ENCODE assay signal across 8 mouse cellular contexts in the genomic region with DNA sequence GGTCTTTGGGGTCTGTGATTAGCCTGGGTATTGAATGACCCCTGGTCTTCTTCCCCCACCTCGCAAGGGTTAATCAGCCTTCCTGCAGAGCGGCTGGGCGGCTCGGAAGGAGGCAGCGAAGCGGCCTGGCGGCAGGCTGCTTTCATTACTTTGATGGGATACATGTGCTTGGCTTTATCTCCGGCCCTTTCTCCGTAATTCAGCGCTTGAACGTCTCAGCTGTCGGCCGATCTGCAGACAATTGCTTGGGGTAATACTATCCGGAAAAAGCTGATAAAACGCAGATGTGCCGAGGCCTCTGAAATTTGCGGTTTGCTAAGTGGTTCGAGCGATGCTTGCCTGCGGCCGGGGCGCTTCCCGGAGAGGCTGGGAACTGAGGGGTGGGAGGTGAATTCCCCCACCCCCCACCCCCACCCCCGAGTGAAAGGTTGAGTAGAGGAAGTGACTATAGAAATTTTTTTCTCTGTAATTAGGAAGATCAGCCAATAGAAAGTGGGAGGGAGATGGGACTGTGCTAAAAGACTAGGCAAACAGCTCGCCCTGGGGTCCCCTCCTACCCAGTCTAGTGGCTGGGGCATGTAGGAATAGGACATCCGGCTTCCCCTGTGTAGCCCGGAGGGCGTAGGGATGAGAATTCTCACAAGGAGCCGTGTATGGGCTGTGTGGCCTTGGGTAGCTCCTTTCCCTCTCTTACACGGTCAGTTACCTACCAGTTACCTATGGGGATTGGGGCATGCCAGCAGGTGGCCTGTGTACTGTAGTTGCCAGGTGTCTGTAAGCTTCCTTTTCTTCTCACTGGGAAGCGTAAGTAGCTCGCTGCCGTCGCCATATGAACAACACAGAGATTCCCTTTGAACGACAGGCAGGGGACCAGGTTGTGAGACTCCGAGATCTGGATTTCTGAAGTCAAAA.
DNase-seq lines count a peak whose midpoint lies in the region; ATAC-seq and TF ChIP-seq lines count a peak whose summit lies in the region.
"Had no signal": no experiment of that assay in that cellular context is flagged by ENCODE, and none has a peak within 500 bp of the region (broad histone marks: within the 10 kb centered on the region; RNA-seq: fewer than 3 reads in every experiment).

No protein-coding gene starts in this region.

- H3K27me3 ChIP-seq in hindbrain, embryonic 10.5 days (ENCODE audit: insufficient read depth, poor library complexity, severe bottlenecking): peaks cover 92% of the 10 kb centered on the region
- peaks cover 38% of the 10 kb centered on the region for H3K27me3 ChIP-seq in midbrain, embryonic 11.5 days (ENCODE audit: control insufficient read depth, insufficient read depth, low read length)

- no peak for TF ChIP-seq POLR2A in brain, embryonic 14.5 days (IDR thresholded peaks at IDR 0.05; ENCODE audit: borderline replicate concordance, extremely low read depth, insufficient read depth, insufficient read length, poor library complexity, severe bottlenecking)

- H3K36me3 ChIP-seq in hindbrain, embryonic 10.5 days: no peaks in the 10 kb centered on the region
- H3K36me3 ChIP-seq in midbrain, embryonic 11.5 days (ENCODE audit: control insufficient read depth, insufficient read depth, low read length): no peaks in the 10 kb centered on the region

- peak; percentile 43 for ATAC-seq in midbrain, embryonic 11.5 days (ENCODE audit: low FRiP score)
- ATAC-seq in activated CD4-positive, CD25-positive, alpha-beta regulatory T cell, adult 4 months: no peak

- H3K4me2 ChIP-seq in midbrain, embryonic 11.5 days: peak overlapping the region; percentile 46

- TF ChIP-seq CTCF in brain, embryonic 14.5 days (IDR thresholded peaks at IDR 0.05; ENCODE audit: borderline replicate concordance, extremely low read depth, insufficient read depth, insufficient read length): no peak

- peak overlapping the region; percentile 85 for H3K27ac ChIP-seq in hindbrain, embryonic 10.5 days
- no peak overlapping the region; the same call in 1 of the 2 replicates for H3K27ac ChIP-seq in midbrain, embryonic 11.5 days (ENCODE audit: low read depth, low read length)
- H3K27ac ChIP-seq: liver, embryonic 14.5 days had no signal

- 2% methylated on average over 36 of the region's 36 CpGs for WGBS in hindbrain, embryonic 10.5 days
- WGBS in midbrain, embryonic 11.5 days: 2% methylated on average over 36 of the region's 36 CpGs

- H3K4me1 ChIP-seq in hindbrain, embryonic 10.5 days (replicated peaks): peaks cover 80% of the 10 kb centered on the region
- peaks cover 47% of the 10 kb centered on the region for H3K4me1 ChIP-seq in midbrain, embryonic 11.5 days (ENCODE audit: control insufficient read depth, insufficient read depth, low read length)

- peak; percentile 72 for DNase-seq in brain, embryonic 14.5 days (ENCODE audit: low read depth)
- DNase-seq in embryo, embryonic 9.5 days (ENCODE audit: extremely low spot score): peak; percentile 80
- peak; percentile 80 for DNase-seq in hindbrain, embryonic 10.5 days (ENCODE audit: low spot score)
- peak; percentile 96 for DNase-seq in midbrain, embryonic 11.5 days (ENCODE audit: low spot score, missing footprints)
- no peak for DNase-seq in frontal cortex, adult 2 months (ENCODE audit: extremely low spot score in 1 of 2, low spot score in 1 of 2)
- no peak for DNase-seq in thymus, postnatal 10 days (ENCODE audit: low spot score in 2 of 2)

- peak overlapping the region; percentile 50 for H3K4me3 ChIP-seq in hindbrain, embryonic 10.5 days
- peak overlapping the region; percentile 13 for H3K4me3 ChIP-seq in midbrain, embryonic 11.5 days (ENCODE audit: low read depth, low read length)

- H3K9me3 ChIP-seq in hindbrain, embryonic 10.5 days: no peaks in the 10 kb centered on the region
- no peaks in the 10 kb centered on the region for H3K9me3 ChIP-seq in midbrain, embryonic 11.5 days (ENCODE audit: control insufficient read depth, low read length)

- H3K9ac ChIP-seq in midbrain, embryonic 11.5 days (ENCODE audit: low read length): peak overlapping the region; percentile 48
- H3K9ac ChIP-seq: liver, embryonic 14.5 days had no signal

Comparison
In these comparisons a context has a peak if more than half of its experiments do, and no peak if none do; other contexts are left out.
1. DNase-seq: peak in brain, embryonic 14.5 days (single experiment), embryo, embryonic 9.5 days (single experiment), hindbrain, embryonic 10.5 days (single experiment) and midbrain, embryonic 11.5 days (single experiment); none in frontal cortex, adult 2 months (0 of 2) and thymus, postnatal 10 days (0 of 2).